Mouse (Mus musculus) MEL (cell line): ENCODE results near the gene Noxa1.

Experiments
- CHD1 ChIP-seq: IDR thresholded peaks from 2 replicates; pipeline ENCODE4 v1.6.1; 2012; ENCODE audit warnings: low read depth, mild to moderate bottlenecking, inconsistent platforms, low read length, improper control_type of control experiment
- CTCF ChIP-seq, 3 experiments: IDR thresholded peaks in 2 of 3; conservative IDR thresholded peaks in 1 of 3; 2 replicates each; pipeline ENCODE4 v1.5.1; 2011 to 2012; ENCODE audit warnings: low read length in 3 of 3, low read depth in 2 of 3, mild to moderate bottlenecking in 2 of 3, improper control_type of control experiment in 1 of 3, inconsistent platforms in 1 of 3, mixed read lengths in 1 of 3, moderate library complexity in 1 of 3; ENCODE audit not compliant: control insufficient read depth in 1 of 3, insufficient read depth in 1 of 3, poor library complexity in 1 of 3, severe bottlenecking in 1 of 3
- EP300 ChIP-seq, 2 experiments: IDR thresholded peaks; 2 replicates each; pipeline ENCODE4 v1.6.1; 2011; ENCODE audit warnings: improper control_type of control experiment in 2 of 2, low read length in 2 of 2, low read depth in 1 of 2, mild to moderate bottlenecking in 1 of 2
- ZC3H11A ChIP-seq: IDR thresholded peaks from 2 replicates; pipeline ENCODE4 v1.6.1; 2012; ENCODE audit warnings: low read depth, mild to moderate bottlenecking, inconsistent platforms, low read length, improper control_type of control experiment

DNA sequence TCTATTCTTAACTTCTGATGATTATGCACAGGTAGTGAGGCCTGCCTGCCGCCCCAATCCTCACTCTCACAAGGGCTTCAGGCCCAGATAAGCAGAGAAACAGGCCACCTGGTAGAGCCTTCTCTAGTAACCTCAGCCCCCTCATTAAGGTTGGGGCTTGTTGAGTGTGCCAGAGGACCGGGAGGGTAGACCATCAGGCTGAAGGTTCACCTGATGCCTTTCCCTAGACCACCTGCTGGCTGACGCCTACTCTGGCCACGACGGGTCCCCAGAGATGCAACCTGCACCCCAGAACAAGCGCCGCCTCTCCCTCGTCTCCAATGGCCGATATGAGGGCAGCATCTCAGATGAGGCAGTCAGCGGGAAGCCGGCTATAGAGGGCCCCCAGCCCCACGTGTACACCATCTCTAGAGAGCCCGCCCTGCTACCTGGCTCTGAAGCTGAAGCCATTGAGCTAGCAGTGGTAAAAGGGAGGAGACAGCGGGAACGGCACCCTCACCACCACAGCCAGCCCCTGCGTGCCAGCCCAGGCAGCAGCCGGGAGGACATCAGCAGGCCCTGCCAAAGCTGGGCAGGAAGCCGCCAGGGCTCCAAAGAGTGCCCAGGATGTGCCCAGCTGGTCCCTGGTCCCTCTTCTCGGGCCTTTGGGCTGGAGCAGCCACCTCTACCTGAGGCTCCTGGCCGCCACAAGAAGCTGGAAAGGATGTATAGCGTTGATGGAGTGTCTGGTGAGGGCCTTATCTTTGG, 39.4 kb downstream of the Noxa1 start:
- no peak for TF ChIP-seq EP300 (IDR thresholded peaks at IDR 0.05; ENCODE audit: low read depth in 1 of 2, low read length in 2 of 2)
- no peak for TF ChIP-seq CTCF (IDR thresholded peaks at IDR 0.05 in 2 of 3, conservative IDR thresholded peaks at IDR 0.05 in 1 of 3; ENCODE audit: control insufficient read depth in 1 of 3, insufficient read depth in 1 of 3, low read depth in 2 of 3, low read length in 3 of 3, poor library complexity in 1 of 3, severe bottlenecking in 1 of 3)
- TF ChIP-seq CHD1 = no peak
- no peak for TF ChIP-seq ZC3H11A
